Mouse (Mus musculus) heart, adult 2 months (tissue): Measurements from ENCODE around the gene Dmap1. TPM values are rescaled to one million over a fixed set of nuclear protein-coding genes. Genes with fewer than 3 reads are reported as not detected.
A peak's percentile ranks its signal among the peaks of the same experiment; 100 is the strongest.

ENCODE experiments used
- DNase-seq, 2 experiments: peaks; one replicate each; pipeline ENCODE4 v3.0.0; 2021
- H3K27ac ChIP-seq: fragments of 200-600 bp; 2 replicates; pipeline ENCODE4 v1.8.1; 2022
- H3K27me3 ChIP-seq: fragments of 200-500 bp; 2 replicates; pipeline ENCODE4 v1.6.1; 2012; ENCODE audit warnings: mild to moderate bottlenecking, low read length, inconsistent platforms, mixed read lengths; ENCODE audit not compliant: control insufficient read depth, insufficient read depth
- H3K36me3 ChIP-seq: fragments of 200-500 bp; 2 replicates; pipeline ENCODE4 v1.6.1; 2012; ENCODE audit warnings: low read length, inconsistent platforms; ENCODE audit not compliant: control insufficient read depth, insufficient read depth
- H3K4me1 ChIP-seq: fragments of 200-500 bp; 2 replicates; pipeline ENCODE4 v1.6.1; 2011; ENCODE audit warnings: low read length; ENCODE audit not compliant: control insufficient read depth, insufficient read depth
- H3K4me3 ChIP-seq: fragments of 200-600 bp; 2 replicates; pipeline ENCODE4 v1.8.1; 2022
- H3K79me2 ChIP-seq: fragments of 200-500 bp; replicated peaks from 2 replicates; pipeline ENCODE4 v1.6.1; 2012; ENCODE audit warnings: mild to moderate bottlenecking, inconsistent platforms, low read length, moderate library complexity, mixed read lengths; ENCODE audit not compliant: control insufficient read depth, insufficient read depth
- H3K9ac ChIP-seq: fragments of 200-500 bp; 2 replicates; pipeline ENCODE4 v1.6.1; 2012; ENCODE audit warnings: low read depth, mild to moderate bottlenecking, control low read depth, inconsistent platforms, low read length, mixed read lengths
- CTCF ChIP-seq: fragments of 200-600 bp; IDR thresholded peaks from 2 replicates; pipeline ENCODE4 v1.8.1; 2022; ENCODE audit warnings: antibody characterized with exemption, mild to moderate bottlenecking, moderate library complexity
- EP300 ChIP-seq: fragments of 200-500 bp; IDR thresholded peaks from 2 replicates; pipeline ENCODE4 v1.6.1; 2011; ENCODE audit warnings: low read depth, low read length, control low read depth; ENCODE audit not compliant: insufficient read depth
- POLR2A ChIP-seq: fragments of 200-500 bp; IDR thresholded peaks from 2 replicates; pipeline ENCODE4 v1.6.1; 2011; ENCODE audit warnings: mild to moderate bottlenecking, low read depth, low read length, control low read depth; ENCODE audit not compliant: insufficient read depth
- WGBS: fragments of 180-500 bp; shearing (Covaris S2); methylation state at CpG from one replicate; pipeline ENCODE4 v1.1.7; 2018; 5-methylcytosine and 5-hydroxymethylcytosine counted together
- intact Hi-C: fragments of 180-260 bp; cut with DNase I; formaldehyde crosslinking; loops from one replicate; pipeline ENCODE4 v1.15.1; 2025
- polyA plus RNA-seq: library from polyadenylated mRNA; depleted of rRNA; stranded (reverse); fragments of >200 nt; gene quantifications from 2 replicates; pipeline ENCODE4 v1.2.3, GENCODE M21; 2012
- total RNA-seq, 2 experiments: library from RNA; stranded (reverse); gene quantifications; 2 replicates each; pipeline ENCODE4 v1.2.3; 2021

Dmap1 gene
- total and polyA plus RNA-seq, 3 experiments: 14.1 to 19.4 (median 17.9) TPM

DNA sequence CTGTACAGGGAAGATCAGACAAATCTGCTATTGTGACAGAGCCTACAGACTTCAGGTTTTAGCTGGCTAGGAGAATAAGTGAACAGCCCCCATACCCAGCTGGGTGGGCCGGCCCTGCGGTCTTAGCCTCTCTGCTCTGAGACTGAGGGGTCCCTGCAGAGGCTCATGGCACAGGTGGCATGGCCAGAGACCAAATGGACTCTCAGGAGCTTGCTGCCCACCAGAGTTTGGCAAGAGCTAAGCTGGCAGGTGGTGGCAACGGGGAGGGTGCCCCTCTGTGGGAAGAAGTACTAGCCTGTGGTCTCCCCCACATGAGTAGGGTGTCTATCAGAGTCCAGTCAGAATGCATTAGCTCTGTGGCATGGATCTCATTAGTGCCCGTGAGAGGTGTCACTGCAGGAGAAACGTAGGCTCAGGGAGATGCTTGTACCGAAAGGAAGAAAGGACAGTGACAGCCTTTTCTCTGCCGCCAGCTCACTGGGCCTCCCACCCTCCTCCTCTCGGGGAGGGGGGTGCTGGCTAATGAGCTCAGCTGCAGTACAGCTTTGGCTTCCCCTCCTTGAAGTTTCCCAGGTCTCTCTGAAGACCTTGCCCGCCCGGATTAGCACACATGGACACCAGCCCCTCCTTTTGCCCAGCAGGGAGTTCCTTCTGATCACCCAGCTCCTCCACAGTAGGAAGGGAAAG is 27.9 kb downstream of the Dmap1 start:
- no peak overlapping the region for H3K9ac ChIP-seq
- H3K27ac ChIP-seq: no peak overlapping the region
- H3K4me3 ChIP-seq: no peak overlapping the region
- intact Hi-C loops: no loop called here
- TF ChIP-seq CTCF: no peak
- TF ChIP-seq EP300: no peak
- no peak for TF ChIP-seq POLR2A
- WGBS: 63% methylated on average over 10 of the region's 10 CpGs
- H3K27me3 ChIP-seq: no peaks in the 10 kb centered on the region
- no peaks in the 10 kb centered on the region for H3K36me3 ChIP-seq
- DNase-seq: no peak
- no peaks in the 10 kb centered on the region for H3K79me2 ChIP-seq
- H3K4me1 ChIP-seq: no peaks in the 10 kb centered on the region

GRCm38 (mm10) chr4:117652727-117653126 is 29.3 kb downstream of the Dmap1 start:
- intact Hi-C loops: no loop called here
- Histone ChIP-seq H3K9ac (no peak overlapping the region), H3K4me3 (no peak overlapping the region), H3K27me3 (no peaks in the 10 kb centered on the region), H3K79me2 (no peaks in the 10 kb centered on the region), H3K36me3 (no peaks in the 10 kb centered on the region), H3K4me1 (no peaks in the 10 kb centered on the region), H3K27ac (no peak overlapping the region)
- no peak for DNase-seq
- WGBS: 79% methylated on average over 5 of the region's 5 CpGs
- TF ChIP-seq CTCF (no peak), EP300 (no peak), POLR2A (no peak)

DNA sequence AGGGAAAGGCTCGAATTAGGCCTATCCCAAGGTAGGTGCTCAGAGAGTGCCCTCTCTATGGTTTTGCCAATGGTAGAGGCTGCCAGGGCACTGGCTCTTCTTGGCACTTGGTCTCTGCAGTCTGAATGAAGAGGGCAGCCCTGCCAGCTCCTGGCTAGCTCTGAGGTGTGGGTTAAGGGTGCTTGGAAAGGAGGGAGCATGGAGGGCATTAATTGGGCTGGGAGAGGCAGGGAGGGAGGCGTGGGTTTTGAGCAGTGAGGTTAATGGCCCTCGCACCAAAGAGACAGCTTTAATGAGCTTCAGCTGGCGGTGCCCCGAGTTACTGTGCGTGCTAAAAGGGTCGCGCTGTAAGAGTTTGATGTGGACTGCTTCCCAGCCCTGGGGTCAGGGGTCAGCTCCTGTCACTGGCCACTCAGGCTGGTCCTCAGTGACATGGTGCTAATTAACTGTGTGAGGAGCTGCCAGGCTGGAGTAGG is 30.4 kb downstream of the Dmap1 start:
- Histone ChIP-seq H3K27me3 (no peaks in the 10 kb centered on the region), H3K27ac (no peak overlapping the region), H3K4me1 (no peaks in the 10 kb centered on the region), H3K9ac (no peak overlapping the region), H3K4me3 (no peak overlapping the region), H3K79me2 (no peaks in the 10 kb centered on the region), H3K36me3 (no peaks in the 10 kb centered on the region)
- no peak for TF ChIP-seq CTCF
- TF ChIP-seq POLR2A: no peak
- TF ChIP-seq EP300: no peak
- intact Hi-C loops: no loop called here
- 63% methylated on average over 8 of the region's 8 CpGs for whole genome bisulfite sequencing
- DNase-seq: peak in 1 of 2 experiments; percentile 40

DNA sequence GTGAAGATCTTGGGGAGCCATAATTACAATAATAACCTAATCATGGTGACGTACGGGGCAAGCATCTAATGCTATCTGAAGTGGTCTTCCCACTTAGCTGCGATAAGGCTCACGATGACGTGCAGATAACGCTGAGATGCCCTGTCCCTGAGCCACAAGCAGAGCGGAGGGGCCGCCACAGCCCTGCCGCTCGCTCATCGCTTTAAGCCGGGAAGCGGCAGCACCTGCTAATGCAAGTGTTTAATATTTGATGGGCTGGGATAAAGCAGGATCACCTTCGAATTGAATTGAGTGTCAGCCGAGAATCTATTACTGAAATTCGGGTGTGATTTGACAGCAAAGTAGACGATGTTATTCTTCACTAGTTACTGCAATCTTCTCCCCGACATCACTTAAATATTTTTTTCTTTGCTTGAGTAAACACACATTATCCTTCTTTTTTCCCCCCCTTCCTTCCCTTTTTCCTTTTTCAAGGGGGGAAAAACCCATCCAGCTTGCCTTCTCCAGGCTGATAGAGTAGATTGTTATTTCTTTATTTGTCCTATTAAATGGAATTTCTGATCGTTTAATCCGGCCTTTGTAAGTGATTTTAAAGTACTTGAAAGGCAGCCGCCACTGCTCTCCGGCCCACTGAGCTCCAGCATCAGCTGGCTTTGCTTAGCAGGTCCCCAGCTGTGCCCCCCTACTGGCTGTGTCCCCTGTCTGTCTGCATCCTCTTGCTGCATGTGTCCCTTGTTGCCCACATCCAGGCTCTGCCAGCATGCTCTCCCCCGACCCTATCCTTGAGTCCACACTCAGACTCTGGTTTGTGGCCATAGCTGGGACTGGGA is 34.9 kb downstream of the Dmap1 start:
- WGBS: 77% methylated on average over 23 of the region's 23 CpGs
- Histone ChIP-seq H3K36me3 (no peaks in the 10 kb centered on the region), H3K9ac (no peak overlapping the region), H3K79me2 (no peaks in the 10 kb centered on the region), H3K27ac (no peak overlapping the region), H3K27me3 (no peaks in the 10 kb centered on the region), H3K4me3 (no peak overlapping the region), H3K4me1 (no peaks in the 10 kb centered on the region)
- no peak for TF ChIP-seq POLR2A
- TF ChIP-seq EP300: no peak
- no peak for TF ChIP-seq CTCF
- DNase-seq: no peak
- intact Hi-C loops: no loop called here

DNA sequence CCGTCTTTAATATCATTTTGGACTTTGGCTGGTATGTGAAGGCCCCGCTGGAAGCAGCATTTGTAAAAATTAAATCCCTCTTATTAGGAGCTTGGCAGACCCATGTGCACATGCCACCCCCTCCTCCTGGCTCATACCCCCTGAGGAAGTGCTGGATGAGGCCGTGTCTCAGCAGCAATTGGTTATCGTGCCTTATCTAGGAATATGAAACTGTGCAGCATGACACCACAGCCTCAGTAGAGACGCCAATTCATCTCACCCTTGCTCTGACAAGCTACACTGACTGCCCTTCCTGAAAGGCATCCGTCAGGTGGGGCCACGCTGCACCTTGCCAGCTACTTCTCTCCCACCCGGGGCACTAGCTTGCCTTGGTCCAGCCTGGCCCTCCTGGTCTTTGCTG is 35.6 kb downstream of the Dmap1 start:
- Histone ChIP-seq H3K79me2 (no peaks in the 10 kb centered on the region), H3K36me3 (no peaks in the 10 kb centered on the region), H3K4me1 (no peaks in the 10 kb centered on the region), H3K9ac (no peak overlapping the region), H3K27ac (no peak overlapping the region), H3K27me3 (no peaks in the 10 kb centered on the region), H3K4me3 (no peak overlapping the region)
- 73% methylated on average over 8 of the region's 8 CpGs for WGBS
- no peak for DNase-seq
- no peak for TF ChIP-seq POLR2A
- TF ChIP-seq EP300: no peak
- TF ChIP-seq CTCF: no peak
- intact Hi-C loops: no loop called here

DNA sequence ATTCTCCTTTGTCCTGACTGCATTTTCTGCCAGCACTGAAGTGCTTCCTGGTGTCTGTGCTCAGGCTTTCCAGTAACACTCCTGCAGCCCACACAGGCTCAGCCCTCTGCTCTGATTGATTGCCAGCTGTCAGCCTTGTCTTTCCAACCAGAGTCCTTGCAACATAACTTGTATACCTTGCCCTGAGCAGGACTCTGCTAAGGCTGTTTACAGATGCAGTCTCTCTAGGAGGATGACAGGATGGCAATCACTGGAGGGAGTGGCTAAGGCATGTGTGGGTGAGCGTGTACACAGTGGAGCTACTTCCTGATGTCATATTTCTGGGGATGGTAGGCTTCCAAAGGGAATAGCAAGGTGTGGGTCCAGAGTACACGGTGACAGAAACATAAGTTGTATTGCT is 36.2 kb downstream of the Dmap1 start:
- Histone ChIP-seq H3K27ac (no peak overlapping the region), H3K79me2 (no peaks in the 10 kb centered on the region), H3K4me1 (no peaks in the 10 kb centered on the region), H3K27me3 (no peaks in the 10 kb centered on the region), H3K4me3 (no peak overlapping the region), H3K36me3 (no peaks in the 10 kb centered on the region), H3K9ac (no peak overlapping the region)
- intact Hi-C loops: no loop called here
- 61% methylated on average over 2 of the region's 2 CpGs for WGBS
- TF ChIP-seq EP300: no peak
- TF ChIP-seq POLR2A: no peak
- no peak for TF ChIP-seq CTCF
- no peak for DNase-seq
